Mouse (Mus musculus): ENCODE measurements around the gene Tmem86a. TPM values are rescaled to one million over a fixed set of nuclear protein-coding genes. Genes with fewer than 3 reads are reported as not detected.

The Tmem86a gene
- polyA plus RNA-seq, 1 experiment from 2014 or later = 87.7 TPM

DNA sequence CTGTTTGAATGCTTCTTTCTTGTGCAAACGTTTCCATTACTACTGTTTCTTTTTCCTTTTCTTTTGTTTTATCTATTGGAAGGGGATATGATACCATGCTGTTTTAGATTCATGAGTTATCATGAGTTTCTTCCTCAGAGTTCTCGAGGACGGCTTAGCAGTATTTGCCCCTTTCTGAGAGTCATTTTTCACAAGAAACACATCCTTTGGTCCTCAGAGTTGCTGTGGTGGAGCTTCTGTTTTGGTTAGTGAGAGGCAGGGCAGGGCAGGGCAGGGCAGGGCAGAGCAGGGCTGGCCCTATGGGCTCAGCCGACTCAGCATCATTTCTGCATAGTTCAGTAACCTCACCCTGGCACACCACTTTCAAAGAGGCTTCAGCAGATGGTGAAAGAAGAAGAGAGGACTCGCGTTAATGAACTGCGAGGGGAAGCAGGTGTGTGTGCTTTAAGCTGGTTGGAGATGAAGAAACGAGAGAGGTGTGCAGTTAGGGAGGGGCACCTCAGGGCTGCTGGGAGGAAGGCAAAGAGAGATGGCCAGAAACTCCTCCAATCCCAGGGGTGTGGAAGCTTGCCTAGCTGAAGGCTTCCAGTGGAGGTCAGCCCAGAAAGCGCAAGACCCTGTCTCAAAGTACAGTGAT is 37.2 kb upstream of the Tmem86a start:
- no peak for ATAC-seq
- TF ChIP-seq CTCF (IDR thresholded peaks at IDR 0.05) = no peak
- CTCF ChIA-PET = no interaction called here
- no peaks in the 10 kb centered on the region for H3K27me3 ChIP-seq
- in situ Hi-C loops (cut with MboI; ENCODE audit: low pct_unique_long_range_greater_than_20kb) = loop anchor here (10.0 kb wide), 1 partner anchor 298 kb away; the partner anchor contains the start of genes Saa3 and Saal1
- POLR2A ChIA-PET = no interaction called here
- DNase-seq (ENCODE audit: low read depth, low spot score) = no peak

GRCm38 (mm10) chr7:47014564-47015389 is 35.6 kb upstream of the Tmem86a start:
- in situ Hi-C loops (cut with MboI; ENCODE audit: low pct_unique_long_range_greater_than_20kb) = loop anchor here (10.0 kb wide), 1 partner anchor 300 kb away; the partner anchor contains the start of genes Saa3 and Saal1
- no peaks in the 10 kb centered on the region for H3K27me3 ChIP-seq
- CTCF ChIA-PET = interaction anchor here (1.2 to 1.6 kb wide), 7 partner anchors 8 to 55 kb away, joined by 3 to 20 read pairs (median 4); no protein-coding TSS in a partner anchor
- POLR2A ChIA-PET = interaction anchor here (0.6 kb wide), 1 partner anchor 112 kb away, joined by 3 read pairs; no protein-coding TSS in a partner anchor
- TF ChIP-seq CTCF (IDR thresholded peaks at IDR 0.05) = no peak
- ATAC-seq = peak; percentile 49
- DNase-seq (ENCODE audit: low read depth, low spot score) = no peak

DNA sequence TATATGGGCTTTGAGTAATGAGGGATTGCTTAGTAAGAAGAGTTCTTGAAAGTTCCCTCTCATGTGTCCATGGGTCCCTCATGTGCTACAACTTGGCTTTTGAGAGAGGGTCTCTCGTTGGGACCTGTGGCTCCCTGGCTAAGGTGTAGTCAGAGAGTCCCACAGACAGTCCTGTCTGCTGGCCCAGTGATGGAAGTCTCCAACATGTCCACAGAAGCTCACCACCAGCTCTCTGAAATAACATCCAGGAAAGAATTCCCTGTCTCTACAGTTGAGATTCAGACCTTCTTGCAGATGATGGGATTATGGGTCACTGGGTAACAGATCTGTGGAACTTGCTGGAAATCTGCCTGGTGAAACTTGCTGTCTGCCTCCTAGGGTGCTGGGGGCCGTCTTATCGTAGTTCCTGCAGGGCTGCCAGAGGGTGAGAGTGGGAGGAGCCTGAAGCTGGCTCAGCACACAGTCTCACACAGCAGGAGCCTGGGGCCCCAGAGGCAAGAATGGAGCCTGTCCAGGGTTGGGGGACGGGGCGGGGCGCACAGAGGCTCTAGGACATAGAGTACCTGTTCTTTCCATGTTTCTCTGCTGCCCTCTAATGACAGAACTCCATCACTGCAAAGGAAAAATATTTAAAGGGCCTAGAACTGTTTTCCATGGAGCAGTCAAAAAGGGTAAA is 34.9 kb upstream of the Tmem86a start:
- CTCF ChIA-PET = interaction anchor here (0.7 to 1.6 kb wide), 19 partner anchors 8 to 134 kb away, joined by 3 to 20 read pairs (median 4); no protein-coding TSS in a partner anchor
- no peaks in the 10 kb centered on the region for H3K27me3 ChIP-seq
- ATAC-seq (peak; percentile 94), DNase-seq (ENCODE audit: low read depth, low spot score) (peak; percentile 46)
- TF ChIP-seq CTCF (IDR thresholded peaks at IDR 0.05) = peak; percentile 76
- in situ Hi-C loops (cut with MboI; ENCODE audit: low pct_unique_long_range_greater_than_20kb) = loop anchor here (10.0 kb wide), 1 partner anchor 301 kb away; the partner anchor contains the start of genes Saa3 and Saal1
- POLR2A ChIA-PET = interaction anchor here (0.6 kb wide), 1 partner anchor 111 kb away, joined by 3 read pairs; no protein-coding TSS in a partner anchor

GRCm38 (mm10) chr7:47016602-47017001 is 33.8 kb upstream of the Tmem86a start:
- CTCF ChIA-PET = interaction anchor here (0.7 to 1.6 kb wide), 11 partner anchors 11 to 79 kb away, joined by 3 to 20 read pairs (median 4); no protein-coding TSS in a partner anchor
- DNase-seq (ENCODE audit: low read depth, low spot score) = no peak
- in situ Hi-C loops (cut with MboI; ENCODE audit: low pct_unique_long_range_greater_than_20kb) = loop anchor here (10.0 kb wide), 1 partner anchor 302 kb away; the partner anchor contains the start of genes Saa3 and Saal1

GRCm38 (mm10) chr7:47017146-47017545 is 33.3 kb upstream of the Tmem86a start:
- ChIA-PET POLR2A (no interaction called here), CTCF (interaction anchor here (1.5 kb wide), 1 partner anchor 11 kb away, joined by 3 read pairs; no protein-coding TSS in a partner anchor)
- TF ChIP-seq CTCF (IDR thresholded peaks at IDR 0.05) = no peak
- ATAC-seq (no peak), DNase-seq (ENCODE audit: low read depth, low spot score) (no peak)
- in situ Hi-C loops (cut with MboI; ENCODE audit: low pct_unique_long_range_greater_than_20kb) = loop anchor here (10.0 kb wide), 1 partner anchor 302 kb away; the partner anchor contains the start of genes Saa3 and Saal1
- H3K27me3 ChIP-seq = no peaks in the 10 kb centered on the region

More at GRCm38 (mm10) chr7:47016602-47017001, 33.8 kb upstream of the Tmem86a start:
- POLR2A ChIA-PET = interaction anchor here (0.6 kb wide), 1 partner anchor 124 kb away, joined by 3 read pairs; no protein-coding TSS in a partner anchor
- no peak for ATAC-seq
- TF ChIP-seq CTCF (IDR thresholded peaks at IDR 0.05) = no peak
- no peaks in the 10 kb centered on the region for H3K27me3 ChIP-seq

DNA sequence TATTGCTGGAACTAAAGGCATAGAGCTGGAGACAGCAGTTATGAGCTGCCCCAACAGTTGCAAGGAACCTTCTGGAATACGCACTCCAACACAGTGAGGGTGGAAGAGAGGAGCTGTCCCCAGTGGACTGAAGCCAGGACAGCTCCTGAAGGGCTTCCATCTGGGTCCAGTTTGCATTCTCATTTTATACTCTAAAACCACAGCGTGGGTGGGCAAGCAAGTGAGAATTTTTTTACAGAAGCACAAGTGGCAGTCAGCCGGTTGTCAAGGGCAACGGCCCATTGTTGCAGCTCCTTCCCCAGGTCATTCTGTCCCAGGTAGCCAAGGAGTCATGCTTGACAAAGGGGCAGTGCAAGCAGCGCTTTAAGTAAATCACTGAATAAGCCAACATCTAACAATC is 30.8 kb upstream of the Tmem86a start:
- in situ Hi-C loops (cut with MboI; ENCODE audit: low pct_unique_long_range_greater_than_20kb) = loop anchor here (5.0 to 10.0 kb wide), 2 partner anchors 63 to 305 kb away; partner anchors contain the start of genes Saa3 and Saal1
- no peak for ATAC-seq
- ChIA-PET POLR2A (no interaction called here), CTCF (interaction anchor here (1.2 to 2.1 kb wide), 2 partner anchors 31 to 130 kb away, joined by 3 to 6 read pairs; no protein-coding TSS in a partner anchor)
- no peaks in the 10 kb centered on the region for H3K27me3 ChIP-seq
- DNase-seq (ENCODE audit: low read depth, low spot score) = no peak
- TF ChIP-seq CTCF (IDR thresholded peaks at IDR 0.05) = no peak

GRCm38 (mm10) chr7:47020956-47021355 is 29.4 kb upstream of the Tmem86a start:
- POLR2A ChIA-PET = no interaction called here
- ATAC-seq = no peak

GRCm38 (mm10) chr7:47022482-47022881 is 27.9 kb upstream of the Tmem86a start:
- DNase-seq (ENCODE audit: low read depth, low spot score) (no peak), ATAC-seq (peak; percentile 69)
- no peak for TF ChIP-seq CTCF (IDR thresholded peaks at IDR 0.05)
- ChIA-PET POLR2A (interaction anchor here (0.9 kb wide), 1 partner anchor 23 kb away, joined by 4 read pairs; no protein-coding TSS in a partner anchor), CTCF (interaction anchor here (0.9 to 2.1 kb wide), 8 partner anchors 56 to 127 kb away, joined by 3 to 8 read pairs (median 6); no protein-coding TSS in a partner anchor)
- in situ Hi-C loops (cut with MboI; ENCODE audit: low pct_unique_long_range_greater_than_20kb) = loop anchor here (5.0 kb wide), 1 partner anchor 60 kb away; no protein-coding TSS in a partner anchor
- H3K27me3 ChIP-seq = no peaks in the 10 kb centered on the region

More at GRCm38 (mm10) chr7:47020956-47021355, 29.4 kb upstream of the Tmem86a start:
- CTCF ChIA-PET = interaction anchor here (2.1 kb wide), 1 partner anchor 57 kb away, joined by 6 read pairs; no protein-coding TSS in a partner anchor
- in situ Hi-C loops (cut with MboI; ENCODE audit: low pct_unique_long_range_greater_than_20kb) = loop anchor here (5.0 kb wide), 1 partner anchor 61 kb away; no protein-coding TSS in a partner anchor
- TF ChIP-seq CTCF (IDR thresholded peaks at IDR 0.05) = no peak
- no peaks in the 10 kb centered on the region for H3K27me3 ChIP-seq
- no peak for DNase-seq (ENCODE audit: low read depth, low spot score)

DNA sequence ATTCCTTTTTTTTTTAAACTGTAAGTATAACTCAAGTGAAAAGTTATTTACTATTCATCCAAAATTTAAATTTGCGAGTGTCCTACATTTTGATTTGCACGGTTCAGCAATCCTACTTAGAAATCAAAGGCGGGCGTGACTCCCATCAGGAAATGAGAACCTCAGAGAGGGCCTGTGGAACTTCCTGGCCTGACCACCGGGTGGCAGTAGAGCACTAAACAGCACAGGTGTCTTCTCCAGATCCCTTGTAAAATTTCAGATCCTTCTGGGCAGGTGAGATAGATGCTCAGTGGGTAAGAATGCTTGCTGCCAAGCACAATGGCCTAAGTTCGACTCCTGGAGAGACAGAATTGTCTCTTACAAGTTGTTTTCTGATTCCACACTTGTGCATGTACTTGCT is 26.9 kb upstream of the Tmem86a start:
- ChIA-PET CTCF (interaction anchor here (0.9 to 1.9 kb wide), 7 partner anchors 57 to 126 kb away, joined by 3 to 8 read pairs (median 6); no protein-coding TSS in a partner anchor), POLR2A (interaction anchor here (0.6 kb wide), 1 partner anchor 60 kb away, joined by 3 read pairs; no protein-coding TSS in a partner anchor)
- ATAC-seq (no peak), DNase-seq (ENCODE audit: low read depth, low spot score) (no peak)
- TF ChIP-seq CTCF (IDR thresholded peaks at IDR 0.05) = peak; percentile 88
- H3K27me3 ChIP-seq = no peaks in the 10 kb centered on the region
- in situ Hi-C loops (cut with MboI; ENCODE audit: low pct_unique_long_range_greater_than_20kb) = loop anchor here (5.0 kb wide), 1 partner anchor 59 kb away; no protein-coding TSS in a partner anchor
